Mouse (Mus musculus) macrophage (primary cell): ENCODE data around the gene Rnf167. TPM values are rescaled to one million over a fixed set of nuclear protein-coding genes. Genes with fewer than 3 reads are reported as not detected.

Experiments
- H3K27ac ChIP-seq: fragments of 350-480 bp; formaldehyde crosslinking; 2 replicates; pipeline ENCODE4 v1.9.0; 2021
- H3K36me3 ChIP-seq: fragments of 350-480 bp; formaldehyde crosslinking; 2 replicates; pipeline ENCODE4 v1.9.0; 2021; ENCODE audit errors: inconsistent target
- H3K4me3 ChIP-seq: fragments of 350-480 bp; formaldehyde crosslinking; 2 replicates; pipeline ENCODE4 v1.9.0; 2021; ENCODE audit errors: inconsistent target
- H3K79me2 ChIP-seq: fragments of 350-480 bp; formaldehyde crosslinking; 2 replicates; pipeline ENCODE4 v1.9.0; 2021; ENCODE audit errors: inconsistent target
- WGBS: methylation state at CpG from one replicate; pipeline ENCODE4 v1.1.7; 2026; ENCODE audit warnings: inconsistent platforms; ENCODE audit not compliant: missing documents; 5-methylcytosine and 5-hydroxymethylcytosine counted together
- polyA plus RNA-seq: library from polyadenylated mRNA; stranded (reverse); fragments of 250-400 nt; gene quantifications from 3 replicates; pipeline ENCODE4 v1.2.4, GENCODE M21; 2018; ENCODE audit warnings: inconsistent platforms

Gene Rnf167
- polyA plus RNA-seq, 1 experiment from 2014 or later = 23.9 TPM

GRCm38 (mm10) chr11:70654923-70655570 is 8.0 kb downstream of the Rnf167 start:
- Histone ChIP-seq H3K79me2 (peaks cover 41% of the 10 kb centered on the region), H3K36me3 (peaks cover 12% of the 10 kb centered on the region; the same call in 1 of the 2 replicates), H3K4me3 (peak overlapping the region; percentile 79), H3K27ac (peak overlapping the region; percentile 96)
- WGBS = under 1% methylated on average over 45 of the region's 48 CpGs

DNA sequence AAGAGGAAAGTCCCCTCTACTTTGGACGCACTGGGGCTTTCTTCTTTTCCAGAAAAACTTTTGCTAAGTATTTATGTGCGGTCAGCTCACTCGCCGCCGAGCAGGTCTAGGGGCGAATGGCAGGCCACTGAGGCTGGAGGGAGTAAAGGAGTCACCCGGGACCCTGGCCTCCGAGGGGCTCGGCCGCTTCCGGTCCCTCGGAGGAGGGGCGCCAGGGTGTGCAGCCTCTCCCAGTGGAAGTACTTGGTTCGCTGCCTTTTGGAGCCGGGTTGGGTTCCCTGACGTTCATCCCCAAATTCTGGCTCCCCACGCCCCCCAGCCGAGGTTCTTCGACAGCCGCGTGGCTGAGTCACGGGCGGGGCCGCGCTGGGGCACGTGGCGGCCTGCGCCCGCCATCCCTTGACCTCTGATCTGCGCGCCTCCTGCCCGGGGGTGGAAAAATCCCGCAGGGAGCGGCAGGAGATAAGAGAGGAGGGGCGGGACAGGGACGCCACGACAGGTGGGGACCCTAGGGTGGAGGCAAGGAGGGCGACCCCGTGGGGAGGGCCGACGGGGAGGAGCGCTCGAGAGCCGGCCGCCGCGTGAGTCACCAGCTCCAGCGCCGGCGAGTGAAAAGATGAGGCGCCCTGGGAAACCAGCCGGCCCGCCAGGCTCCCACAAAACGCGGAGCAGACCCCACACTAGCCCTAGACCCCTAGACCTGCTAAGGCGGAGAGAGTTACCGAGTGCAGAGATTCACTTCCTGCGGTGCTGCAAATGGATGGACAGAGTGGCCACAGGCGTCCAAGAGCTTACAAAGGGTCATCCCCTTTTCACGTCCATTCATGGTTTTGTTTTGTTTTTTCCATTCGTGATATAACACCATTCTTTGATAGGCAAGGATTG is 8.8 kb downstream of the Rnf167 start:
- Histone ChIP-seq H3K4me3 (peak overlapping the region; percentile 47), H3K79me2 (peaks cover 34% of the 10 kb centered on the region), H3K27ac (peak overlapping the region; percentile 96), H3K36me3 (peaks cover 11% of the 10 kb centered on the region; the same call in 1 of the 2 replicates)
- 4% methylated on average over 61 of the region's 61 CpGs for WGBS

GRCm38 (mm10) chr11:70656456-70656927 is 9.5 kb downstream of the Rnf167 start:
- peak overlapping the region; percentile 47 for H3K4me3 ChIP-seq
- 63% methylated on average over 16 of the region's 16 CpGs for WGBS
- peaks cover 27% of the 10 kb centered on the region for H3K79me2 ChIP-seq
- peaks cover 11% of the 10 kb centered on the region; the same call in 1 of the 2 replicates for H3K36me3 ChIP-seq
- H3K27ac ChIP-seq = peak overlapping the region; percentile 96

GRCm38 (mm10) chr11:70656964-70657363 is 9.9 kb downstream of the Rnf167 start, which contains the start of gene Eno3:
TSS of gene Eno3 (plus strand) at chr11:70657202.
- 75% methylated on average over 3 of the region's 3 CpGs for WGBS
- Histone ChIP-seq H3K4me3 (peak within 1 kb of the TSS; percentile 47), H3K36me3 (peaks cover 9% of the 10 kb centered on the region; the same call in 1 of the 2 replicates), H3K79me2 (peaks cover 22% of the 10 kb centered on the region), H3K27ac (peak within 1 kb of the TSS; percentile 96)

DNA sequence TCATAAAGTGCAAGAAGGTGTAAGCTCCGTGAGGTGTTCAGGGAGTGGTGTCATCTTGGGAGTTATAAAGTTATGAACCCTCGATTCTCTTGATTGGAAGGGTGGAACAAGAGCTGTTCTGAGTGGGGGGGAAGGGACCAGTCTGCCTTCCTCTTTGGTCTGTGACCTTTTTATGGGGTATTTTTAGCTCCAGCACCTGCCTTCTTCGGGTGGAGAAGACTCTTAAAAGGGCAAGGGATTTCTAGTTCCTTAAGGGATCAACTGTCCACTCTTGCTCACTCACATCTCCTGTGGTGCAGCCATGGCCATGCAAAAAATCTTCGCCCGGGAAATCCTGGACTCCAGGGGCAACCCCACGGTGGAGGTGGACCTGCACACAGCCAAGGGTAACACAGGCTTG is 10.5 kb downstream of the Rnf167 start:
- Histone ChIP-seq H3K4me3 (no peak overlapping the region), H3K79me2 (peaks cover 16% of the 10 kb centered on the region), H3K27ac (no peak overlapping the region), H3K36me3 (peaks cover 3% of the 10 kb centered on the region; the same call in 1 of the 2 replicates)
- 76% methylated on average over 6 of the region's 6 CpGs for WGBS

- WGBS = 93% methylated on average over 9 of the region's 9 CpGs
- Histone ChIP-seq H3K27ac (no peak overlapping the region), H3K79me2 (peaks cover 12% of the 10 kb centered on the region), H3K36me3 (peaks cover 2% of the 10 kb centered on the region; the same call in 1 of the 2 replicates), H3K4me3 (no peak overlapping the region)
Observed at GRCm38 (mm10) chr11:70657991-70658390, 11.0 kb downstream of the Rnf167 start.

DNA sequence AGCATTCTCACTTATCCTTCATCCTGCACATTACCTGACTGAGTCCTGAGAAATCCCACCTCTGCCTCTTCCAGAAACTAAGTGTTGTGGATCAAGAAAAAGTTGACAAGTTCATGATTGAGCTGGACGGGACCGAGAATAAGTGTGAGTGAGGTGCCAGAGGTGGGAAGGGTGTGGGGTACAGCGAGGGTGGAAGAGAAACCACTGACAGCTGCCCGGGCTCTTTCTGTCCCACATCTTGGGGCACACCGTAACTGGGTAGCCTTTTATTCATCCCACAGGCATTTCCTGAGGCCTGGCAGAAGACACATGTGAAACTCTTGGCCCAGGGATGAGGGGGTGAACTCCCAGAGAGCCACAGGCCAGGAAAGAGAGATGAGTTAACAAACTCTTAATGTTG is 11.5 kb downstream of the Rnf167 start:
- WGBS = 86% methylated on average over 5 of the region's 5 CpGs
- peaks cover 7% of the 10 kb centered on the region for H3K79me2 ChIP-seq
- peaks cover 6% of the 10 kb centered on the region; the same call in 1 of the 2 replicates for H3K36me3 ChIP-seq
- no peak overlapping the region for H3K4me3 ChIP-seq
- no peak overlapping the region for H3K27ac ChIP-seq

- WGBS = 96% methylated on average over 8 of the region's 8 CpGs
- Histone ChIP-seq H3K27ac (no peak overlapping the region), H3K4me3 (no peak overlapping the region), H3K79me2 (peaks cover 3% of the 10 kb centered on the region; the same call in 1 of the 2 replicates), H3K36me3 (peaks cover 8% of the 10 kb centered on the region; the same call in 1 of the 2 replicates)
Observed at GRCm38 (mm10) chr11:70658942-70659341, 11.9 kb downstream of the Rnf167 start.

GRCm38 (mm10) chr11:70660571-70660970 is 13.5 kb downstream of the Rnf167 start:
- H3K27ac ChIP-seq = no peak overlapping the region
- peaks cover 23% of the 10 kb centered on the region; the same call in 1 of the 2 replicates for H3K36me3 ChIP-seq
- H3K4me3 ChIP-seq = no peak overlapping the region
- 93% methylated on average over 8 of the region's 8 CpGs for WGBS
- peaks cover 9% of the 10 kb centered on the region; the same call in 1 of the 2 replicates for H3K79me2 ChIP-seq

DNA sequence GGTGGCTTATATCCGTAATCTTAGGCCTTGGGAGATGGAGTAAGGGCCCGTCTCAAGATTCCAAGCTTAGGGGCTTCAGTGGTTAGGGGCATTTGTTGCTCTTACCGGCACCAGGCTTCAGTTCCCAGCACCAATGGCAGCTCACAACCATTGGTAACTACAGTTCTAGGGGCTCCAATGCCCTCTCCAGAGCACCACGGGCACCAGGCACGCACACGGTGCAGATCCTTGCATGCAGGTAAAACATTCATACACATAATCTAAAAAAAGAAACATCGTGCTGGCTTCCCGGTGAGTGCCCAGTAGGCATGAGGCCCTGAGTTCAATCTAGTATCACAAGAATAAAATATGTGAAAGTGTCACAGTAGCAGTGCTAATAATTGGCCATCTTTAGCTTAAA is 16.1 kb downstream of the Rnf167 start:
- Histone ChIP-seq H3K27ac (no peak overlapping the region), H3K36me3 (peaks cover 23% of the 10 kb centered on the region; the same call in 1 of the 2 replicates), H3K4me3 (no peak overlapping the region), H3K79me2 (peaks cover 22% of the 10 kb centered on the region)
- WGBS = 96% methylated on average over 4 of the region's 8 CpGs

- Histone ChIP-seq H3K36me3 (peaks cover 23% of the 10 kb centered on the region; the same call in 1 of the 2 replicates), H3K27ac (no peak overlapping the region), H3K4me3 (no peak overlapping the region), H3K79me2 (peaks cover 22% of the 10 kb centered on the region)
- WGBS = 98% methylated on average over 6 of the region's 6 CpGs
Observed at GRCm38 (mm10) chr11:70663957-70664356, 16.9 kb downstream of the Rnf167 start.

- H3K36me3 ChIP-seq = peaks cover 23% of the 10 kb centered on the region; the same call in 1 of the 2 replicates
- H3K27ac ChIP-seq = no peak overlapping the region
- no peak overlapping the region for H3K4me3 ChIP-seq
- WGBS = 92% methylated on average over 9 of the region's 9 CpGs
- H3K79me2 ChIP-seq = peaks cover 22% of the 10 kb centered on the region
Observed at GRCm38 (mm10) chr11:70664741-70665140, 17.7 kb downstream of the Rnf167 start.

DNA sequence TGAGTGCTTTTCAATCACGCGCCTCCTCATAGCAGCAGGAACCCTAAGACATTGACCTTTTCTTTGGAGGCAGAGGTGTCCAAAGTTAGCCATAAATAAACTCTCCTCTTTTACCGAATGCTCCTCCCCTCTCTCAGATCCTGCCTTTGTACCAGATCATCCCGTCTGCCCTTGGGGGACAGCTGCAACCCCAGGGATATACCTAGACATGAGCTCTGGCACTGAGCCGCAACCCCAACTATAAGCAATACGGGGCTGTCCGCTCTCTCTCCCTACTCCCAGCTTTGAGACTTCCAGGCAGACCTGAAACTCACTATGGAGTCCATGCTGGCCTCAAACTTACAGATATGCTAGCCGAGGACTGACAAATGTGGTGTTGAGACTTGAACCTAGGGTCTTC is 19.7 kb downstream of the Rnf167 start:
- WGBS = 92% methylated on average over 7 of the region's 8 CpGs
- no peak overlapping the region for H3K4me3 ChIP-seq
- peaks cover 22% of the 10 kb centered on the region for H3K79me2 ChIP-seq
- H3K36me3 ChIP-seq = peaks cover 23% of the 10 kb centered on the region; the same call in 1 of the 2 replicates
- H3K27ac ChIP-seq = peak overlapping the region; percentile 94

DNA sequence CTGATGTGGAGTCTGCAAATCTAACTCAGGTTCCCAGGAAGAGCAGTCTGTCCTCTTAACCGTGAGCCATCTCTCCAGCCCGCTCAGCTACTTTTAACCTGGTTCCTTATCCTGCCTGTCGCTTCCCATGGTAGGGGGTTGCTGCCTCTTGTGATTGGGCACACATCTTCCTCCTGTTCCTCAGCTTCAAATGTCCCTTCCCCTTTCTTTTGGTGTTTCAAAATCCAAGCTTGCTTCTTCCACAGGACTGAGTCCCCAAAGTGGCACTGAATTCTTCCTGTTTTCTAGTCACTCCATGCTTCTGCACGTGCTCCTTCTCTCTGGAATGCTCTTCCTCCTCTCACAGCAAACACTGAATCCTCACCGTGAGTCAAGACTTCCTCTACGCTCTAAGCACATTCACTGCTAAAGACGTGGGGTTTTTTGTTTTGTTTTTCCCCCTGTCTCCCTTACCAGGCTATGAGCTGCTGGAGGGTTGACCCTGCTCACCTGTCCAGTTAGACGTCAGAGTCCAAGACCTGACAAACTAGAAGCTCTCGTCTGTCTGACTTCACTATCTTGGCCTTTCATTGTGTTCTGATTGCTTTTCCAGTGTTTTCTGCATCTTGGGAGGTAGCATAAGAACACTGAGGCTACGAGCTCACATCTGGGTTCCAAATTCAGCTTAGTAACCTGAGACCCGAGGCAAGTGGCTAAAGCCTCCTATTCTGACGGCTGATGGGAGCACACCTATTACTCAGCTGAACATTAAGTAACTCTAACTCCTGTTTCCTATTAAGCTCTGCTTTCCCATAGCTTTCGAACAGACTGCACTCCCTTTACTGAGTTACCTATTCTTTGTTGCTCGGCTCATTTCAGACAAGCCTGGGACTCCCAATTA is 20.5 kb downstream of the Rnf167 start:
- WGBS = 49% methylated on average over 14 of the region's 14 CpGs
- peak overlapping the region; percentile 94 for H3K27ac ChIP-seq
- peaks cover 23% of the 10 kb centered on the region; the same call in 1 of the 2 replicates for H3K36me3 ChIP-seq
- peaks cover 22% of the 10 kb centered on the region for H3K79me2 ChIP-seq
- peak overlapping the region; percentile 62 for H3K4me3 ChIP-seq
